Mouse (Mus musculus) heart, postnatal 0 days (tissue): ENCODE measurements around the gene Cemip2. TPM values are rescaled to one million over a fixed set of nuclear protein-coding genes. Genes with fewer than 3 reads are reported as not detected.

Source experiments
- ATAC-seq: fragments of 200-750 bp; cut with Nextera tagmentation; 2 replicates; pipeline ENCODE4 v1.8.0; 2017; ENCODE audit warnings: low read depth, moderate number of reproducible peaks, moderate library complexity; ENCODE audit not compliant: insufficient read depth
- DNase-seq: peaks from one replicate; pipeline ENCODE4 v3.0.0-alpha.2; 2016; ENCODE audit warnings: low spot score
- H3K27ac ChIP-seq: fragments of 300-500 bp; sonication (generic); 2 replicates; pipeline ENCODE4 v1.5.1; 2014; ENCODE audit warnings: low read depth, mild to moderate bottlenecking
- H3K27me3 ChIP-seq: fragments of 300-500 bp; sonication (generic); 2 replicates; pipeline ENCODE4 v1.6.1; 2014; ENCODE audit warnings: low read length, mixed read lengths; ENCODE audit not compliant: control insufficient read depth, insufficient read depth
- H3K36me3 ChIP-seq: fragments of 300-500 bp; sonication (generic); replicated peaks from 2 replicates; pipeline ENCODE4 v1.6.1; 2014; ENCODE audit warnings: low read length, mixed read lengths; ENCODE audit not compliant: control insufficient read depth, insufficient read depth
- H3K4me1 ChIP-seq: fragments of 300-500 bp; sonication (generic); 2 replicates; pipeline ENCODE4 v1.6.1; 2014; ENCODE audit warnings: antibody characterized with exemption; ENCODE audit not compliant: control insufficient read depth, insufficient read depth
- H3K4me2 ChIP-seq: fragments of 300-500 bp; sonication (generic); 2 replicates; pipeline ENCODE4 v1.6.1; 2014; ENCODE audit warnings: low read depth, mild to moderate bottlenecking, low read length, moderate library complexity
- H3K4me3 ChIP-seq: fragments of 300-500 bp; sonication (generic); 2 replicates; pipeline ENCODE4 v1.5.1; 2014; ENCODE audit warnings: low read depth, low read length
- H3K9ac ChIP-seq: fragments of 300-500 bp; sonication (generic); replicated peaks from 2 replicates; pipeline ENCODE4 v1.6.1; 2014; ENCODE audit warnings: low read depth, low read length, mixed read lengths
- H3K9me3 ChIP-seq: fragments of 300-500 bp; sonication (generic); replicated peaks from 2 replicates; pipeline ENCODE4 v1.6.1; 2016; ENCODE audit warnings: low read length; ENCODE audit not compliant: control insufficient read depth
- CTCF ChIP-seq: IDR thresholded peaks from 2 replicates; pipeline ENCODE4 v1.5.1; 2016; ENCODE audit warnings: antibody characterized with exemption, control low read depth, low read depth
- EP300 ChIP-seq: IDR thresholded peaks from 2 replicates; pipeline ENCODE4 v1.6.1; 2016; ENCODE audit warnings: antibody characterized with exemption, low read depth
- WGBS: fragments of 180-500 bp; shearing (Covaris S2); extraction: QIAGEN DNeasy Blood & Tissue Kit; methylation state at CpG from one replicate; pipeline ENCODE4 v1.1.7; 2014; 5-methylcytosine and 5-hydroxymethylcytosine counted together
- polyA plus RNA-seq: library from polyadenylated mRNA; unstranded; fragments of >200 nt; fragmentation: Nextera tagmentation; extraction: Ambion mirVana; gene quantifications from 2 replicates; pipeline ENCODE4 v1.2.1, GENCODE M21; 2015
- total RNA-seq: library from RNA; depleted of rRNA; stranded (reverse); fragments of >200 nt; gene quantifications from 2 replicates; pipeline ENCODE4 v1.2.3, GENCODE M21; 2014; ENCODE audit warnings: low replicate concordance

Gene Cemip2
- total and polyA plus RNA-seq, 2 experiments from 2014 or later: 20.2 to 58.8 TPM

DNA sequence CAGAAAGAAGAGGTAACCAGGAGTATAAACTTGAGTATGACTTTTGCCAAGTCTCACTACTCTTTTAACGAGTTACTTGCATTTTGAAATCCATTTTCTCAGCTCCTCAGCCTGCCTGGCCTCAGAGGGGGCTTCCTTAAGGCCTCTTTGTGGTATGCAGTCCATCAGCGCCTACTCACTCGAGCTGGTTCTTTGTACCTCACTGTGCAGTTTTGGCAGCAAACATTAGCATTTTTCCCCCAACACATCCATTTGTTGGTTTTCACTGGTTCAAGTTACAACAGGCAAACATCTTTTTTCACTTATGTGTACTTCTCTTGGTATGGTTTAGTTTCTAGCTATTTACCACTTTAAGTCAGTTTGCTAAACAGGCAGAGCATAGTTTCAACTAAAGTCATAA is 8.3 kb upstream of the Cemip2 start:
- no peak for DNase-seq
- TF ChIP-seq EP300 (no peak), CTCF (no peak)
- Histone ChIP-seq H3K4me3 (no peak overlapping the region), H3K4me2 (no peak overlapping the region), H3K36me3 (no peaks in the 10 kb centered on the region), H3K4me1 (peaks cover 7% of the 10 kb centered on the region), H3K27me3 (no peaks in the 10 kb centered on the region), H3K9me3 (no peaks in the 10 kb centered on the region), H3K9ac (no peak overlapping the region), H3K27ac (no peak overlapping the region)
- ATAC-seq: no peak
- 69% methylated on average over 3 of the region's 3 CpGs for WGBS

- H3K36me3 ChIP-seq: no peaks in the 10 kb centered on the region
- H3K4me1 ChIP-seq: peaks cover 11% of the 10 kb centered on the region
- ATAC-seq (no peak), DNase-seq (no peak)
- no peak overlapping the region for H3K4me3 ChIP-seq
- H3K27ac ChIP-seq: no peak overlapping the region
- no peaks in the 10 kb centered on the region for H3K27me3 ChIP-seq
- H3K9ac ChIP-seq: no peak overlapping the region
- no peak overlapping the region for H3K4me2 ChIP-seq
- no peaks in the 10 kb centered on the region for H3K9me3 ChIP-seq
- TF ChIP-seq CTCF (no peak), EP300 (no peak)
- 97% methylated on average over 1 of the region's 1 CpGs for WGBS
These were observed 6.6 kb upstream of the Cemip2 start for GRCm38 (mm10) chr19:21771586-21771985.

DNA sequence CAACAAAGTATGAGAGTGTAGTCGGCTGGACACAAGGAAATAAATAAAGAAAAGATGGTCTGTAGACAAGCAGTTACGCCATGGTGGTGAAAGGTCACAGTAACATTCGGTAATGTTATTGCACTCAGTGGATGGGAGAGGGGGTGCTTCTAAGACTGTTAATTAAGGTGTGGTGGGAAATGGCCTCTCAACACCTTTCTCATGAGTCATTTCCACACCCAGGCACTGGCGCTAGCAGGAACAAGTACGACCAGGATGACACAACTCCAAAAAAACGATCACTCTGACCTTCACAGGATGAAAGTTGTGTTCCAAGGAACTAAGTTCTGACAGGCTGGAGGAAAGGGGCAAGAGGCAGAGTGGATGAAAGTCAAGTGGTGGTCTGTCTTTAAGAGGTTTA is 4.5 kb upstream of the Cemip2 start:
- no peak overlapping the region for H3K27ac ChIP-seq
- no peak for ATAC-seq

GRCm38 (mm10) chr19:21775629-21776028 is 2.5 kb upstream of the Cemip2 start:
- Histone ChIP-seq H3K9ac (no peak overlapping the region), H3K9me3 (no peaks in the 10 kb centered on the region), H3K4me3 (no peak overlapping the region), H3K36me3 (no peaks in the 10 kb centered on the region), H3K27ac (no peak overlapping the region), H3K4me2 (no peak overlapping the region), H3K27me3 (no peaks in the 10 kb centered on the region), H3K4me1 (peaks cover 20% of the 10 kb centered on the region)
- TF ChIP-seq EP300 (no peak), CTCF (no peak)
- no peak for DNase-seq
- 54% methylated on average over 4 of the region's 4 CpGs for WGBS
- no peak for ATAC-seq

More for the DNA sequence above, 4.5 kb upstream of the Cemip2 start:
- WGBS: 24% methylated on average over 6 of the region's 6 CpGs
- no peaks in the 10 kb centered on the region for H3K27me3 ChIP-seq
- peaks cover 11% of the 10 kb centered on the region for H3K4me1 ChIP-seq
- no peak overlapping the region for H3K4me2 ChIP-seq
- DNase-seq: peak; percentile 52
- no peak for TF ChIP-seq CTCF
- no peak for TF ChIP-seq EP300
- no peaks in the 10 kb centered on the region for H3K9me3 ChIP-seq
- H3K36me3 ChIP-seq: no peaks in the 10 kb centered on the region
- no peak overlapping the region for H3K9ac ChIP-seq
- no peak overlapping the region for H3K4me3 ChIP-seq

- Histone ChIP-seq H3K4me3 (no peak overlapping the region), H3K36me3 (no peaks in the 10 kb centered on the region), H3K4me2 (no peak overlapping the region), H3K27ac (no peak overlapping the region), H3K4me1 (peaks cover 30% of the 10 kb centered on the region), H3K9ac (no peak overlapping the region), H3K9me3 (no peaks in the 10 kb centered on the region), H3K27me3 (no peaks in the 10 kb centered on the region)
- TF ChIP-seq EP300: no peak
- no peak for TF ChIP-seq CTCF
- DNase-seq (no peak), ATAC-seq (no peak)
- 61% methylated on average over 3 of the region's 3 CpGs for WGBS
These were observed 1.5 kb upstream of the Cemip2 start for GRCm38 (mm10) chr19:21776671-21777070.

- peaks cover 36% of the 10 kb centered on the region for H3K4me1 ChIP-seq
- H3K4me3 ChIP-seq: peak overlapping the region; percentile 8; the same call in 1 of the 2 replicates
- peak overlapping the region; percentile 59 for H3K4me2 ChIP-seq
- no peaks in the 10 kb centered on the region for H3K27me3 ChIP-seq
- H3K9me3 ChIP-seq: no peaks in the 10 kb centered on the region
- DNase-seq (peak; percentile 57), ATAC-seq (peak; percentile 6)
- H3K27ac ChIP-seq: no peak overlapping the region
- TF ChIP-seq EP300 (no peak), CTCF (peak; percentile 28)
- no peak overlapping the region for H3K9ac ChIP-seq
- WGBS: 21% methylated on average over 20 of the region's 20 CpGs
- H3K36me3 ChIP-seq: no peaks in the 10 kb centered on the region
These were observed 891 bp upstream of the Cemip2 start for GRCm38 (mm10) chr19:21777171-21777731.
